Mouse (Mus musculus): Measurements from ENCODE around the gene Mmp8. TPM values are rescaled to one million over a fixed set of nuclear protein-coding genes. Genes with fewer than 3 reads are reported as not detected.
A peak's percentile ranks its signal among the peaks of the same experiment; 100 is the strongest.

Mmp8 gene
- not detected for total RNA-seq (2021)
- long read RNA-seq, experiment 1 = 0 reads
- long read RNA-seq, experiment 2 = 0 reads

DNA sequence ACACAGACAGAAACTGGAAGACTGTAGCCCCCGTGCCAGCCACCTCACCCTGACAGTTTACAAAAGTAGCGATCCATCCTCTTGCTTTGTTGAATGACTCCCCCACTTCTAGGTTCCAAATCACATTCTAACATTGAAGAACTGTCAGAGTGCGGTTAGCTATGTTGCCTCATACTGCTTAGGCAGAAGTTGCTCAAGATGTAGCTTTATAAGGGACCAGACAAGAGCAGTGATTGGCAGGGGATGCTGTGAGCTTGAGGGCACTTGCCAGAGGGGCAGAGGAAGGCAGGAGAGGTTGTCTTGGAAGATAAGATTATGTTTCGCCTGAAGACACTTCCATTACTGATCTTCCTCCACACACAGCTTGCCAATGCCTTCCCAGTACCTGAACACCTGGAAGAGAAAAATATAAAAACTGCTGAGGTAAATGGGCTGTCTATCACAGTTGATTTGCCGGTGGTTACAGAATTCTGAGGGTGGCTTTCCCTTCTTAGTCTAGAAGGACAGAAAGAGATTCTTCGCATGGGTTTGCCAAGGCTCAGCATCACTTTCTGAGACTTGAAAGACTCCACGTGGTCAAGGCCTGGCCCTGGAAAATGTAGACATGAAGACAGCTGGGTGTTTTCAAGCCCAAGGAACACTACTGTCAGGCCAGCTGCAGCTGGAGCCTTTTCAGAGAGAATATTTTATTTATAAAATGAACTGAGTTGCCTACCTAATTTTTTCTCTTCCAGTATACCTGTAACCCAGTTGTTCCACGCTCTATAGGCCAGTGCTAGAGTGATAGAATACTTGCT is at the start of gene Mmp8:
TSS of gene Mmp8 (plus strand) at position 236 of the 797 bp plus-strand sequence.
- no peak within 1 kb of the TSS for H3K4me3 ChIP-seq
- H3K27ac ChIP-seq = no peak within 1 kb of the TSS
- no peak for TF ChIP-seq CTCF (conservative IDR thresholded peaks at IDR 0.05)
- no peak for DNase-seq (ENCODE audit: low spot score in 2 of 2)

DNA sequence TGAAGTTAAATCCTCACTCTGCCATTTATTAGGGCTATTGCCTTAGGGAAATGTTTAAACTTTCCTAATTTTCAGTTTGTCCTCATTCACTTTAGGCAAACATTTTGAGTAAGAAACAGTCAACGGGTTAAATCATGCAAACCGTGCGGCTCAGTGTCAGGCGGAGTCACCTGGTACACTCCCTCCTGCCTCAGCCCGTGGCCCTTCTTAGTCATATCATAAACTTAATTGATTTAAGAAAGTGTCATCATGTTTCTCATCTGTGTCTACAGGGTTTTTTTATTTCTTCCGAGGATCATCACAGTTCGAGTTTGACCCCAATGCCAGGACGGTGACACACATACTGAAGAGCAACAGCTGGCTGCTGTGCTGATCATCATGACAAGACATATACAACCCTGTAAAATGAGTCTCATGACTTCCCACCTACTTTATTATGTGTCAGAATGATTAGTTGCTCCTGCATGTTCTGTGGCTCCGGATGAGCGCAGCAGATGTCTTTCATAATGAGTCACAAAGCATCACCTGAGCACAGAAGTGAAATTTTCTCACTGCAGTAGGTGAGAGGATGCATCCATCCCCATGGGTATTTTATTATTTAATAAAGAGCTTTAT is 48.5 kb upstream of the Mmp8 start:
- no peak for DNase-seq (ENCODE audit: low spot score in 2 of 2)
- no peak for TF ChIP-seq CTCF (conservative IDR thresholded peaks at IDR 0.05)
- Histone ChIP-seq H3K4me3 (no peak overlapping the region), H3K27ac (no peak overlapping the region)

GRCm38 (mm10) chr9:7517944-7518571 is 40.2 kb upstream of the Mmp8 start:
- TF ChIP-seq CTCF (conservative IDR thresholded peaks at IDR 0.05) = no peak
- no peak for DNase-seq (ENCODE audit: low spot score in 2 of 2)
- no peak overlapping the region for H3K27ac ChIP-seq
- H3K4me3 ChIP-seq = no peak overlapping the region

- H3K4me3 ChIP-seq = no peak overlapping the region
- TF ChIP-seq CTCF (conservative IDR thresholded peaks at IDR 0.05) = no peak
- no peak for DNase-seq (ENCODE audit: low spot score in 2 of 2)
- H3K27ac ChIP-seq = no peak overlapping the region
These were observed 31.9 kb upstream of the Mmp8 start for GRCm38 (mm10) chr9:7526255-7526940.

GRCm38 (mm10) chr9:7542763-7543162 is 15.5 kb upstream of the Mmp8 start:
- Histone ChIP-seq H3K27ac (no peak overlapping the region), H3K4me3 (no peak overlapping the region)
- DNase-seq (ENCODE audit: low spot score in 2 of 2) = no peak
- no peak for TF ChIP-seq CTCF (conservative IDR thresholded peaks at IDR 0.05)

GRCm38 (mm10) chr9:7544923-7545457 is 13.3 kb upstream of the Mmp8 start:
- no peak overlapping the region for H3K4me3 ChIP-seq
- no peak overlapping the region for H3K27ac ChIP-seq
- no peak for DNase-seq (ENCODE audit: low spot score in 2 of 2)
- no peak for TF ChIP-seq CTCF (conservative IDR thresholded peaks at IDR 0.05)

GRCm38 (mm10) chr9:7545471-7545870 is 12.8 kb upstream of the Mmp8 start:
- TF ChIP-seq CTCF (conservative IDR thresholded peaks at IDR 0.05) = no peak
- no peak overlapping the region for H3K27ac ChIP-seq
- DNase-seq (ENCODE audit: low spot score in 2 of 2) = no peak

DNA sequence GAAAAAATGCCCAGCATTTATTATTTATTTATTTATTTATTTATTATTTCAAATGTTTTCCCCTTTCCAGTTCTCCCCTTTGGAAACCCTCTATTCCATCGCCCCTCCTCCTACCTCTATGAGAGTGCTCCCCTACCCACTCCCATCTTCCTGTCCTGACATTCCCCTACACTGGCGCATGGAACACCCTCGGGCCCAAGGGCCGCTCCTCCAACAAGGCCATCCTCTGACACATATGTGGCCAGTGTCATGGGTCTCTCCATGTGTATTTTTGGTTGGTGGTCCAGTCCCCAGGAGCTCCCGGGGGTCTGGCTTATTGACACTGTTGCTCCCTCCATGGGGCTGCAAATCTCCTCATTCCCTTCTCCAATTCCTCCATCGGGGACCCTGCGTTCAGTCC is 12.3 kb upstream of the Mmp8 start:
- TF ChIP-seq CTCF (conservative IDR thresholded peaks at IDR 0.05) = no peak

More at GRCm38 (mm10) chr9:7545471-7545870, 12.8 kb upstream of the Mmp8 start:
- H3K4me3 ChIP-seq = no peak overlapping the region

GRCm38 (mm10) chr9:7551943-7552342 is 6.3 kb upstream of the Mmp8 start:
- no peak overlapping the region for H3K4me3 ChIP-seq
- no peak for TF ChIP-seq CTCF (conservative IDR thresholded peaks at IDR 0.05)
- no peak for DNase-seq (ENCODE audit: low spot score in 2 of 2)
- H3K27ac ChIP-seq = no peak overlapping the region

More for the DNA sequence above, 12.3 kb upstream of the Mmp8 start:
- DNase-seq (ENCODE audit: low spot score in 2 of 2) = no peak
- H3K4me3 ChIP-seq = no peak overlapping the region
- H3K27ac ChIP-seq = no peak overlapping the region

GRCm38 (mm10) chr9:7553536-7553935 is 4.7 kb upstream of the Mmp8 start:
- Histone ChIP-seq H3K27ac (no peak overlapping the region), H3K4me3 (no peak overlapping the region)
- no peak for DNase-seq (ENCODE audit: low spot score in 2 of 2)
- no peak for TF ChIP-seq CTCF (conservative IDR thresholded peaks at IDR 0.05)

DNA sequence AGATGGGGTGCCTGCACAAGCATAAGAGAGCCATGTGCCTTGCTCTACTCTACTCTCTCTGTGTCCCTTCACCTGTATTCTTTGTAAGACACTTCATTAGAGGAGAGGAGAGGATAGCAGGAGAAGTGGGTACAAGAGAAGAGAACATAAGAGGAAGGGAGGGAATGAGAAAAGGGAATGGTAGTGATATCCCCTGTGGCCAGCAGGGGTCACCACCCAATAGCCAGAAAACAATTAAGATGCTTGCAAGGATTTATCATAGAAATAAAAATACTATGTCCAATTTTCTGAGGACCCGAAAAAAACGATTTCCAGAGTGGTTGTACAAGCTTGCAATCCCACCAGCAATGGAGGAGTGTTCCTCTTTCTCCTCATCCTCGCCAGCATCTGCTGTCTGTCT is 3.9 kb upstream of the Mmp8 start:
- H3K4me3 ChIP-seq = no peak overlapping the region
- peak; percentile 74 for TF ChIP-seq CTCF (conservative IDR thresholded peaks at IDR 0.05)
- DNase-seq (ENCODE audit: low spot score in 2 of 2) = peak in 1 of 2 experiments; percentile 16
- H3K27ac ChIP-seq = no peak overlapping the region

DNA sequence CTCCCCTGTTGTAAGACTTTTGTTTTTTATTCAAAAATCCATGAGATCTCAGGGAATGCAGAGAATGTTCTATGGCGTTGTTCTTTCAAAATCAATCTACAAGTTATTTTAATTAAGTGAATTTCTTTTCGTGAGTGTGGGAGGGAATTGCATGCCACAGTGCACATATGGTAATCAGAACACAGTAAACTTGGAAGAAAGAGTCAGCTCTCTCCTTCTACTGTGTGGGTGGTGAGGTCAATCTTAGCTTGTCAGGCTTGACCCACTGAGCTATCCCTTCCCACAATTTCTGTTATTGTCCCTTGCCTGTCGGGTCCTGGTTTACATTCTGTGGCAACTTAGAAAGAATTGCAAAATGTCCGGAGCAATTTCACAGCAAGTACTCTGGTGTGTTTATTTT is 1.8 kb downstream of the Mmp8 start:
- no peak for TF ChIP-seq CTCF (conservative IDR thresholded peaks at IDR 0.05)
- Histone ChIP-seq H3K4me3 (no peak overlapping the region), H3K27ac (no peak overlapping the region)
- no peak for DNase-seq (ENCODE audit: low spot score in 2 of 2)

GRCm38 (mm10) chr9:7567376-7567775 is 9.1 kb downstream of the Mmp8 start:
- no peak for TF ChIP-seq CTCF (conservative IDR thresholded peaks at IDR 0.05)
- Histone ChIP-seq H3K4me3 (no peak overlapping the region), H3K27ac (no peak overlapping the region)
- DNase-seq (ENCODE audit: low spot score in 2 of 2) = no peak
